Mouse (Mus musculus) forebrain, embryonic 11.5 days (tissue): Measurements from ENCODE around the gene Impg2. TPM values are rescaled to one million over a fixed set of nuclear protein-coding genes. Genes with fewer than 3 reads are reported as not detected.
A peak's percentile ranks its signal among the peaks of the same experiment; 100 is the strongest.

Experiments used
- ATAC-seq: fragments of 200-750 bp; cut with Nextera tagmentation; replicated peaks from 2 replicates; pipeline ENCODE4 v1.8.0; 2017; ENCODE audit warnings: moderate TSS enrichment; ENCODE audit not compliant: low FRiP score
- DNase-seq: peaks from one replicate; pipeline ENCODE4 v3.0.0-alpha.2; 2017; ENCODE audit warnings: low spot score
- H3K27ac ChIP-seq: fragments of 300-500 bp; sonication (generic); 2 replicates; pipeline ENCODE4 v1.5.1; 2014; ENCODE audit warnings: low read depth, low read length
- H3K27me3 ChIP-seq: fragments of 300-500 bp; sonication (generic); 2 replicates; pipeline ENCODE4 v1.6.1; 2014; ENCODE audit warnings: mild to moderate bottlenecking, low read length, mixed read lengths; ENCODE audit not compliant: control insufficient read depth, insufficient read depth
- H3K36me3 ChIP-seq: fragments of 300-500 bp; sonication (generic); 2 replicates; pipeline ENCODE4 v1.6.1; 2014; ENCODE audit warnings: mild to moderate bottlenecking, low read length, moderate library complexity, mixed read lengths; ENCODE audit not compliant: control insufficient read depth, insufficient read depth
- H3K4me1 ChIP-seq: fragments of 300-500 bp; sonication (generic); replicated peaks from 2 replicates; pipeline ENCODE4 v1.6.1; 2014; ENCODE audit warnings: low read length, mixed read lengths; ENCODE audit not compliant: control insufficient read depth, insufficient read depth
- H3K4me2 ChIP-seq: fragments of 300-500 bp; sonication (generic); 2 replicates; pipeline ENCODE4 v1.6.1; 2014; ENCODE audit warnings: low read depth, mild to moderate bottlenecking, low read length, moderate library complexity, mixed read lengths; ENCODE audit not compliant: severe bottlenecking
- H3K4me3 ChIP-seq: fragments of 300-500 bp; sonication (generic); 2 replicates; pipeline ENCODE4 v1.5.1; 2014; ENCODE audit warnings: low read depth, low read length
- H3K9ac ChIP-seq: fragments of 300-500 bp; sonication (generic); 2 replicates; pipeline ENCODE4 v1.6.1; 2014; ENCODE audit warnings: low read length
- H3K9me3 ChIP-seq: fragments of 300-500 bp; sonication (generic); 2 replicates; pipeline ENCODE4 v1.6.1; 2016; ENCODE audit warnings: low read length, mixed read lengths; ENCODE audit not compliant: control insufficient read depth
- WGBS: fragments of 180-500 bp; shearing (Covaris S2); extraction: QIAGEN DNeasy Blood & Tissue Kit; methylation state at CpG from one replicate; pipeline ENCODE4 v1.1.7; 2014; 5-methylcytosine and 5-hydroxymethylcytosine counted together
- polyA plus RNA-seq: library from polyadenylated mRNA; unstranded; fragments of >200 nt; fragmentation: Nextera tagmentation; extraction: Ambion mirVana; gene quantifications from 2 replicates; pipeline ENCODE4 v1.2.1, GENCODE M21; 2014

Gene Impg2
- 0.11 and 0.28 TPM in 2 replicates for polyA plus RNA-seq

DNA sequence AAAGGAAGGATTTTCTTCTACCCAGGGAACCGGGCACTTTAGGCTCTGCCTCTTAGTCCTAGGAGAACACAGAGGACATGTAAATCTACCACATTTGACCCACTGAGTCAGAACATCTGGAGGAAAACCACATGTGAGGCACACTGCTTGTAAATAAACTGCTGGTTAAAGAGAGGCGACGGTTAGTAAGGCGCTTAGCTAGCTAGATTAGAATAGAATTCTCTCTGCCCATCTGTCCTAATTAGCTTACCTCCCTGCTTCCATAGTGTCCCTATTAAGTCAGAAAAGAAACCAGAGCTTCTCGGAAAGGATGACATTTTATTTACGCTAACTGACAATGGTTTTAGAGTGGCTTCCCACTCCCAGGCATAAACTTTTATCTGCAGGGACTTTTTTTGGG lies at the start of gene Impg2:
Gene Impg2, plus strand, starts transcription at position 263 of the 400 bp plus-strand sequence.
- Histone ChIP-seq H3K4me3 (no peak within 1 kb of the TSS), H3K4me1 (no peaks in the 10 kb centered on the region), H3K9ac (no peak within 1 kb of the TSS), H3K9me3 (no peaks in the 10 kb centered on the region), H3K27me3 (no peaks in the 10 kb centered on the region), H3K4me2 (no peak within 1 kb of the TSS), H3K27ac (no peak within 1 kb of the TSS), H3K36me3 (no peaks in the 10 kb centered on the region)
- no peak for DNase-seq
- WGBS = 40% methylated on average over 6 of the region's 6 CpGs
- ATAC-seq = no peak

DNA sequence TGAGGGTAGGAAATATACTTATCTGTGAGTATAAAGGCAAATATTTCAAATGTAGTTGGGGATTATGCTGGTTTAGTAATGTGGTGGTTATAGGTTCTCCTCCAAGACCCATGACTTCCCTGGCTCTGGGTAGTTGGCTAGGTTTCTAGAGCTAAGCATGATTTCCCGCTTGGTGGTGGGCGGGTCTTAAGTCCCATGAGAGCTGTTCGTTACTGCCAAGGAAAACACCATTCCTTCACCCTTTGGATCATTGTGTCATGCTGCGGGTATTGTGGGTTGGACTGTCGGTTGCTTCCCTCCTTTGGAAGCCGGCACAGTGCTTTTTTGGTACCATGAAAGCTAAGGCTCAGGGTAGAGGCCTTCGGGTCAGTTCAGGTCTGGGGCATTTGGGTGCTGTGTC lies 40.6 kb upstream of the Impg2 start:
- Histone ChIP-seq H3K9me3 (no peaks in the 10 kb centered on the region), H3K36me3 (no peaks in the 10 kb centered on the region), H3K27ac (no peak overlapping the region), H3K27me3 (no peaks in the 10 kb centered on the region), H3K4me2 (no peak overlapping the region), H3K4me1 (no peaks in the 10 kb centered on the region), H3K4me3 (no peak overlapping the region), H3K9ac (no peak overlapping the region)
- ATAC-seq (no peak), DNase-seq (no peak)
- WGBS = 91% methylated on average over 7 of the region's 7 CpGs

DNA sequence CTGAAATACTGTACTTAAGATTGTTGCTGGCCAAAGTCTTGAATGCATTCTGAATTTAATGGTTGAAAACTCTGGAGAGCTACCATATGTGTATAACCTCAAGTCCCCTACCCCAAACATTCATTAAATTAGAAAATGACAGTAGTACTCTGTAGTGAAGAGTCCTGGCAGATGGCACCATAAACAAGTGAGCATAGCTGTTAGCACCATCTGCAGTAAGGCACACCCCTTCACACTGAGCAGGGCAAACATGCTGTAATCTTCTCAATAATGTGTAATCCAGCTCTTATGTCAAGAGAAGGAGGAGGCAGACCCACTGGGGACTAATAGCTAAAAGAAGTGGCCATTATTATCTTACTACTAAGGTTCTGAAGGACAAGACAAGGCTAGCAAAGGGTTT lies 33.9 kb upstream of the Impg2 start:
- ATAC-seq = no peak
- DNase-seq = no peak
- no peak overlapping the region for H3K27ac ChIP-seq

DNA sequence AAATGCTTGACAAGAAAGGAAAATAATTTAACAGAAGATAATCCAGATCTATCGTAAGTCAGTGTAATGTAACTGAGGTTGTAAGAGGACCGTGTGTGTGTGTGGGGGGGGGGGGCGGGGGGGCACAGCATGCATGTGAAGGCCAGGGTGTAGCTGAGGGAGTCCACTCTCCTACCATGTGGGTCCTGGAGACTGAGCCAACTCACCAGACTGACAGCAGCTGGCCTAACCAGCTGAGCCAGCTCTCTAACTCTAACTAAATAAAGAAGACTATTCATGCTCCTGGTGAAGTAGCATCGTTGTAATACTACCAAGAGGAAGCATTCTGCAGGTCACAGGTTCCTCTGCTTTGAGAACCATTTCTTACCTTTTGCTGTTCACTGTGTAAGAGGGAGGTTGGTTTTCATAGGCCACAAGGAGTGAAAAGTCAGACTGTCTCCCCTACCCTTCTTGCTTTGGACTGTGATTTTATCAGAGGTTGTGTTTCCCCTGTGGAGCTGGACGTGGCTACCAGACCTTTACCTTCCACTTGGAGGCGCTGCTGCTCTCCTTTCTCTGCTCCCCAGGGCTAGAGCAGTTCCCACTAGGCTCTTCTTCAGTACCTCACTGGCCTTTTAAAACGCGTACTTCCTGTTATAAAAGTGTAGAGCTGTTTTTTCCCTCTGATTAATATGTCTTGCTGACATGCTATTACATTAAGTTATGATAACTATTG lies 28.1 kb upstream of the Impg2 start:
- 72% methylated on average over 8 of the region's 8 CpGs for WGBS
- no peak overlapping the region for H3K4me2 ChIP-seq
- H3K4me1 ChIP-seq = no peaks in the 10 kb centered on the region
- H3K36me3 ChIP-seq = no peaks in the 10 kb centered on the region
- H3K27me3 ChIP-seq = no peaks in the 10 kb centered on the region
- DNase-seq = no peak
- no peaks in the 10 kb centered on the region for H3K9me3 ChIP-seq
- 0 out of 2 replicates have a peak, but pooled peaks have one; percentile 27 for ATAC-seq
- H3K9ac ChIP-seq = no peak overlapping the region
- no peak overlapping the region for H3K4me3 ChIP-seq
- H3K27ac ChIP-seq = no peak overlapping the region

More for the DNA sequence above, 33.9 kb upstream of the Impg2 start:
- Histone ChIP-seq H3K4me3 (no peak overlapping the region), H3K27me3 (no peaks in the 10 kb centered on the region), H3K9ac (no peak overlapping the region), H3K4me2 (no peak overlapping the region), H3K9me3 (no peaks in the 10 kb centered on the region), H3K36me3 (no peaks in the 10 kb centered on the region), H3K4me1 (no peaks in the 10 kb centered on the region)

DNA sequence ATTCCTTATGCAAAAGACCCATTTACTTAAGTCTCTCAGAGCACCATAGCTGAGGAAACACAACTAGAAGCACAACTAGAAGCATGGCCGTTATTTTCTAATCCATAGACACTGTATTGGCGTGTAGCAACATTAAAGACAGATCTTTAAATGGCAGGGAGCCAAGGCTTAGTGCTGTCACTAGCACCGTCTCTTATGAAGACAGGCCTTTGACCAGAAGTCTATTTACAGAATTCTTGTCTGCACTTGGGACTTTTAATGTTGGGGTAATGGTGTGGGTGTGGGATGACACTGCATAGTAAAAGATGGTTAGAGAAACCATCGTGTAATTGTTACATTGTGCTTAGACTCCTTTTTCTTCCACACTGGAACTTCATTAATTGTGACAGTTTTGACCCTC lies 17.2 kb upstream of the Impg2 start:
- Histone ChIP-seq H3K27me3 (no peaks in the 10 kb centered on the region), H3K9me3 (no peaks in the 10 kb centered on the region), H3K4me2 (no peak overlapping the region), H3K4me3 (no peak overlapping the region), H3K4me1 (no peaks in the 10 kb centered on the region), H3K36me3 (peaks cover 2% of the 10 kb centered on the region; the same call in 1 of the 2 replicates), H3K9ac (no peak overlapping the region), H3K27ac (no peak overlapping the region)
- ATAC-seq = no peak
- 90% methylated on average over 4 of the region's 4 CpGs for WGBS
- no peak for DNase-seq

DNA sequence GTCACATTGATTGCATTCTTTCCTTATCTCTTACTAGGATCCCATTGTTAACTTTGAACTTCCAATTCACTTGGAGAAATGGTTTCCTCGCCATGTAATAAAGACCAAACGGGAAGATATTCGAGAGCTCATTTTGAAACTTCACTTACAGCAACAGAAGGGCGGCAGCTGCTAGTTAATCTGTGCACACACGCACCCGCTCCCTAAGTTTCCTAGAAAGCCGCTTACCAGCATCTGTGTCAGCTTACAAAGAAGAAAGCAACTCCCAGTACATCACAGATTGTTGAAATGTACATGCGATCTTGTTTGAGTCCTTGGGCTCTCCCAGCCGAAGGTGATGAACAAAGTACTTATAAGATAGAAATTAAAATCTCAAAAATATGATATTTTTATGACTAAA lies 15.9 kb upstream of the Impg2 start:
- no peaks in the 10 kb centered on the region for H3K4me1 ChIP-seq
- no peak for ATAC-seq
- no peak for DNase-seq
- H3K4me2 ChIP-seq = no peak overlapping the region
- no peak overlapping the region for H3K4me3 ChIP-seq
- 95% methylated on average over 9 of the region's 9 CpGs for WGBS
- H3K9me3 ChIP-seq = no peaks in the 10 kb centered on the region
- peaks cover 2% of the 10 kb centered on the region; the same call in 1 of the 2 replicates for H3K36me3 ChIP-seq
- no peaks in the 10 kb centered on the region for H3K27me3 ChIP-seq
- H3K9ac ChIP-seq = no peak overlapping the region
- no peak overlapping the region for H3K27ac ChIP-seq

DNA sequence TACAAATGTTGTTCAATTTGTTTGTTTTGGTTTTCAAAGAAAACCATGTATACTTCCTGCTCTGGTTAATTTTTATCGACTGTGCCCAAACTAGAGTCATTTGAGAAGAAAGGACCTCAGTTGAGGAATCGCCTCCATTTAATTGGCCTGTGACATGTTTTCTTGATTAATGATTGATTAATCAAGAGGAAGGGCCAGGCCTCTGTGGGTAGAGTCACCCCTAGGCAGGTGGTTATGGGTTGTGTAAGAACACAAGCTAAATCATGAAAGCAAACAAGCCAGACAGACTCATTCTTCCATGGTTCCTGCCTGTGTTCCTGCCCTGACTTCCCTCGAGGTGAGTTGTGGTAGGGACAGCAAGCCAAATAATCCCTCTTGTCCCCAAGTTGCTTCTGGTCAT lies 8.6 kb downstream of the Impg2 start:
- Histone ChIP-seq H3K4me1 (no peaks in the 10 kb centered on the region), H3K9me3 (no peaks in the 10 kb centered on the region), H3K4me2 (no peak overlapping the region), H3K27me3 (no peaks in the 10 kb centered on the region), H3K27ac (no peak overlapping the region), H3K4me3 (no peak overlapping the region), H3K36me3 (no peaks in the 10 kb centered on the region), H3K9ac (no peak overlapping the region)
- DNase-seq (no peak), ATAC-seq (no peak)
- WGBS = 88% methylated on average over 3 of the region's 3 CpGs

DNA sequence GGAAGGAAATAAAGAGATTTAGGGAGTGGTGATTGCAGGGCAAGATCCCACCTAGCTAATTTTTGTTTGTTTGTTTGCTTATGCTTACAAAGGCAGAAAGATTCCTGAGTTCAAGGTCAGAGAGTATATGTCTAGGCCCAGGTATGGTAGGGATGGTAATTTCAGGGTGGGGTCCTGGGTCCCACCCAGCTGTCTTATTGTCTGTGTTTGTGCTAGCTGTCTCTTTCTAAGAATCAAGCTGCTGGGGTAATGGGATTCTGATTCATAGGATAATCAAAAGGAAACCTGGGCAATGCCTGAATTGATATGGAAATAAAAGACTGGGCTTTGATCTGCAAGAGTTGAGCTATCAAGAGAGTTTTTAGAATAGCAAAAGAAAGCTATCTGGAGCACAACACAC lies 23.6 kb downstream of the Impg2 start:
- Histone ChIP-seq H3K36me3 (no peaks in the 10 kb centered on the region), H3K9ac (no peak overlapping the region), H3K9me3 (no peaks in the 10 kb centered on the region), H3K4me3 (no peak overlapping the region), H3K27ac (no peak overlapping the region), H3K4me1 (no peaks in the 10 kb centered on the region), H3K4me2 (no peak overlapping the region), H3K27me3 (no peaks in the 10 kb centered on the region)
- DNase-seq = no peak
- ATAC-seq = no peak

DNA sequence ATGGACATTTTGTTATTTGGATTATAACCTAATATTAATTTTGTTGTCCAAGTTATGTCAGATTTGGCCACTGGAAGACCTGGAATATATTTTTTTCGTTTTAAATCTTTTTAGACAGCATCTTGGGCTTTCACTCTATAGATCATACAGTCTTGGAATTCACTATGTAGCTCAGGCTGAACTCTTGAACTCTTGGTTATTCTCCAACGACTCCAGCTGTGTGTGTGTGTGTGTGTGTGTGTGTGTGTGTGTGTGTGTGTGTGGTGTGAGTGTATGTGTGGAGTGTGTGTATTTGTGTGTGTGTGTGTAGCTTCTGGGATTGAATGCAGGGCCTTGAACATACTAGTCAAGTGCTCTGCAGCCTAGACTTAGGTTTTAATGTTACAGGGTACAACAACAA lies 25.3 kb downstream of the Impg2 start:
- H3K9ac ChIP-seq = no peak overlapping the region
- no peaks in the 10 kb centered on the region for H3K4me1 ChIP-seq
- 67% methylated on average over 2 of the region's 2 CpGs for WGBS
- no peaks in the 10 kb centered on the region for H3K9me3 ChIP-seq
- ATAC-seq (no peak), DNase-seq (no peak)
- H3K4me2 ChIP-seq = no peak overlapping the region
- H3K27me3 ChIP-seq = no peaks in the 10 kb centered on the region
- H3K36me3 ChIP-seq = no peaks in the 10 kb centered on the region
- no peak overlapping the region for H3K4me3 ChIP-seq
- no peak overlapping the region for H3K27ac ChIP-seq
